ENCODE assay signal across 25 mouse cellular contexts in genomic region chr13:44608286-44608675, GRCm38 (mm10).
DNase-seq lines count a peak whose midpoint lies in the region.
"Had no signal": no experiment of that assay in that cellular context is flagged by ENCODE, and none has a peak within 500 bp of the region (broad histone marks: within the 10 kb centered on the region; RNA-seq: fewer than 3 reads in every experiment).

No protein-coding gene starts in this region.

- peaks cover 4% of the 10 kb centered on the region; the same call in 1 of the 2 replicates for H3K4me1 ChIP-seq in brown adipose tissue, adult 24 weeks (ENCODE audit: control insufficient read depth, insufficient read depth, insufficient read length, low read length)
- H3K4me1 ChIP-seq: embryonic facial prominence, embryonic 15.5 days; hindbrain, embryonic 10.5 days; hindbrain, embryonic 15.5 days; liver, embryonic 12.5 days; midbrain, embryonic 12.5 days; neural tube, embryonic 12.5 days; stomach, embryonic 15.5 days had no signal

- peak overlapping the region; percentile 56; the same call in 1 of the 2 replicates for H3K27ac ChIP-seq in brown adipose tissue, adult 24 weeks (replicated peaks; ENCODE audit: low read depth, low read length)
- H3K27ac ChIP-seq: embryonic facial prominence, embryonic 10.5 days; embryonic facial prominence, embryonic 15.5 days; hindbrain, embryonic 10.5 days; hindbrain, embryonic 15.5 days; kidney, postnatal 0 days; liver, embryonic 12.5 days; midbrain, embryonic 12.5 days; neural tube, embryonic 12.5 days; stomach, embryonic 15.5 days had no signal

- peak; percentile 11 for DNase-seq in gastrocnemius, adult 18-20 months (ENCODE audit: low spot score)
- no peak for DNase-seq in gastrocnemius, postnatal 25 days
- DNase-seq in heart, adult 9 months (ENCODE audit: low spot score in 2 of 2), result peak; percentile 15 to 29
- DNase-seq in heart, postnatal 4 days, result no peak
- peak; percentile 48 to 55 for DNase-seq in heart, postnatal 10 days
- no peak for DNase-seq in ovary, postnatal 36 days (ENCODE audit: low spot score)
- DNase-seq: cerebellum, postnatal 10 days; kidney, adult 11 months; layer of hippocampus, postnatal 36 days; left cerebral cortex, postnatal 4 days; liver, postnatal 0 days; lung, postnatal 4 days; right cerebral cortex, postnatal 4 days had no signal

- intact Hi-C loops in heart, postnatal 10 days (cut with DNase I), result no loop called here

- H3K4me3 ChIP-seq in brown adipose tissue, adult 24 weeks (ENCODE audit: insufficient read depth, low read depth, low read length), result no peak overlapping the region
- H3K4me3 ChIP-seq: embryonic facial prominence, embryonic 10.5 days; embryonic facial prominence, embryonic 15.5 days; hindbrain, embryonic 10.5 days; hindbrain, embryonic 15.5 days; liver, embryonic 12.5 days; megakaryocyte, embryonic 14.5 days; midbrain, embryonic 12.5 days; myocyte; neural tube, embryonic 12.5 days; stomach, embryonic 15.5 days had no signal

Comparison
In these comparisons a context has a peak if more than half of its experiments do, and no peak if none do; other contexts are left out.
1. DNase-seq: peak in gastrocnemius, adult 18-20 months (single experiment), heart, adult 9 months (2 of 2) and heart, postnatal 10 days (2 of 2); none in gastrocnemius, postnatal 25 days (single experiment), heart, postnatal 4 days (single experiment) and ovary, postnatal 36 days (single experiment).